In genomic region chr3:157154902-157155301, GRCm38 (mm10) we compare ENCODE assay signal across 19 mouse cellular contexts.
A peak's percentile ranks its signal among the peaks of the same experiment; 100 is the strongest.
DNase-seq lines count a peak whose midpoint lies in the region; ATAC-seq and TF ChIP-seq lines count a peak whose summit lies in the region.
"Had no signal": no experiment of that assay in that cellular context is flagged by ENCODE, and none has a peak within 500 bp of the region (broad histone marks: within the 10 kb centered on the region; RNA-seq: fewer than 3 reads in every experiment).

No protein-coding gene starts in this region.

- no peak overlapping the region for H3K9ac ChIP-seq in forebrain, postnatal 0 days
- no peak overlapping the region for H3K9ac ChIP-seq in midbrain, embryonic 13.5 days (replicated peaks)
- H3K9ac ChIP-seq in midbrain, embryonic 11.5 days (ENCODE audit: low read length): no peak overlapping the region
- H3K9ac ChIP-seq in midbrain, embryonic 15.5 days: no peak overlapping the region
- H3K9ac ChIP-seq: embryonic facial prominence, embryonic 13.5 days; forebrain, embryonic 15.5 days; heart, embryonic 15.5 days; intestine, embryonic 15.5 days had no signal

- 74% methylated on average over 3 of the region's 3 CpGs for WGBS in forebrain, postnatal 0 days
- WGBS in forebrain, embryonic 10.5 days: 95% methylated on average over 3 of the region's 3 CpGs
- WGBS in midbrain, embryonic 13.5 days: 74% methylated on average over 3 of the region's 3 CpGs
- WGBS in midbrain, embryonic 11.5 days: 88% methylated on average over 3 of the region's 3 CpGs
- WGBS in midbrain, embryonic 15.5 days: 65% methylated on average over 3 of the region's 3 CpGs

- H3K4me1 ChIP-seq in forebrain, postnatal 0 days (ENCODE audit: insufficient read depth): no peaks in the 10 kb centered on the region
- no peaks in the 10 kb centered on the region for H3K4me1 ChIP-seq in forebrain, embryonic 10.5 days
- no peaks in the 10 kb centered on the region for H3K4me1 ChIP-seq in midbrain, embryonic 13.5 days (replicated peaks)
- H3K4me1 ChIP-seq in midbrain, embryonic 11.5 days (ENCODE audit: control insufficient read depth, insufficient read depth, low read length): no peaks in the 10 kb centered on the region
- 0 out of 2 replicates have a peak, but pooled peaks cover 6% of the 10 kb centered on the region for H3K4me1 ChIP-seq in midbrain, embryonic 15.5 days
- H3K4me1 ChIP-seq: embryonic facial prominence, embryonic 13.5 days; forebrain, embryonic 15.5 days; heart, embryonic 15.5 days; intestine, embryonic 15.5 days had no signal

- no peak for TF ChIP-seq CTCF in forebrain, postnatal 0 days (IDR thresholded peaks at IDR 0.05; ENCODE audit: low read depth)

- no peaks in the 10 kb centered on the region for H3K9me3 ChIP-seq in forebrain, postnatal 0 days (ENCODE audit: low read length)
- H3K9me3 ChIP-seq in forebrain, embryonic 10.5 days: no peaks in the 10 kb centered on the region
- H3K9me3 ChIP-seq in midbrain, embryonic 13.5 days: no peaks in the 10 kb centered on the region
- no peaks in the 10 kb centered on the region for H3K9me3 ChIP-seq in midbrain, embryonic 11.5 days (ENCODE audit: control insufficient read depth, low read length)
- H3K9me3 ChIP-seq in midbrain, embryonic 15.5 days: no peaks in the 10 kb centered on the region
- H3K9me3 ChIP-seq: embryonic facial prominence, embryonic 13.5 days; forebrain, embryonic 15.5 days; heart, embryonic 15.5 days; intestine, embryonic 15.5 days had no signal

- no peaks in the 10 kb centered on the region for H3K27me3 ChIP-seq in forebrain, postnatal 0 days (ENCODE audit: insufficient read depth, low read length)
- H3K27me3 ChIP-seq in forebrain, embryonic 10.5 days (ENCODE audit: poor library complexity, severe bottlenecking): no peaks in the 10 kb centered on the region
- H3K27me3 ChIP-seq in midbrain, embryonic 13.5 days: no peaks in the 10 kb centered on the region
- H3K27me3 ChIP-seq in midbrain, embryonic 11.5 days (ENCODE audit: control insufficient read depth, insufficient read depth, low read length): no peaks in the 10 kb centered on the region
- no peaks in the 10 kb centered on the region for H3K27me3 ChIP-seq in midbrain, embryonic 15.5 days (replicated peaks)
- H3K27me3 ChIP-seq: embryonic facial prominence, embryonic 13.5 days; forebrain, embryonic 15.5 days; heart, embryonic 15.5 days; intestine, embryonic 15.5 days had no signal

- H3K36me3 ChIP-seq in forebrain, postnatal 0 days (ENCODE audit: insufficient read depth): no peaks in the 10 kb centered on the region
- no peaks in the 10 kb centered on the region for H3K36me3 ChIP-seq in forebrain, embryonic 10.5 days (replicated peaks)
- H3K36me3 ChIP-seq in midbrain, embryonic 13.5 days: no peaks in the 10 kb centered on the region
- no peaks in the 10 kb centered on the region for H3K36me3 ChIP-seq in midbrain, embryonic 11.5 days (ENCODE audit: control insufficient read depth, insufficient read depth, low read length)
- H3K36me3 ChIP-seq in midbrain, embryonic 15.5 days (replicated peaks): no peaks in the 10 kb centered on the region
- H3K36me3 ChIP-seq: embryonic facial prominence, embryonic 13.5 days; forebrain, embryonic 15.5 days; heart, embryonic 15.5 days; intestine, embryonic 15.5 days had no signal

- ATAC-seq in forebrain, postnatal 0 days: peak; percentile 78; the same call in 1 of the 2 replicates
- peak; percentile 58; the same call in 1 of the 2 replicates for ATAC-seq in midbrain, embryonic 13.5 days
- no peak for ATAC-seq in midbrain, embryonic 11.5 days (ENCODE audit: low FRiP score)
- peak; percentile 62; the same call in 1 of the 2 replicates for ATAC-seq in midbrain, embryonic 15.5 days (replicated peaks)
- ATAC-seq in megakaryocyte-erythroid progenitor cell, adult 5-6 weeks (replicated peaks; ENCODE audit: low FRiP score, low TSS enrichment, poor library complexity, severe bottlenecking): no peak
- ATAC-seq: forebrain, embryonic 15.5 days; intestine, embryonic 15.5 days had no signal

- H3K4me3 ChIP-seq in forebrain, postnatal 0 days (ENCODE audit: low read depth, low read length): no peak overlapping the region
- no peak overlapping the region for H3K4me3 ChIP-seq in forebrain, embryonic 10.5 days
- no peak overlapping the region for H3K4me3 ChIP-seq in midbrain, embryonic 13.5 days (replicated peaks)
- no peak overlapping the region for H3K4me3 ChIP-seq in midbrain, embryonic 11.5 days (ENCODE audit: low read depth, low read length)
- H3K4me3 ChIP-seq in midbrain, embryonic 15.5 days: no peak overlapping the region
- H3K4me3 ChIP-seq: embryonic facial prominence, embryonic 13.5 days; forebrain, embryonic 15.5 days; heart, adult 2 months; heart, embryonic 15.5 days; intestine, embryonic 15.5 days had no signal

- no peak overlapping the region for H3K27ac ChIP-seq in forebrain, postnatal 0 days (ENCODE audit: low read depth, low read length)
- H3K27ac ChIP-seq in forebrain, embryonic 10.5 days: no peak overlapping the region
- no peak overlapping the region for H3K27ac ChIP-seq in midbrain, embryonic 13.5 days
- no peak overlapping the region for H3K27ac ChIP-seq in midbrain, embryonic 11.5 days (ENCODE audit: low read depth, low read length)
- 0 out of 2 replicates have a peak overlapping the region, but pooled peaks have one; percentile 47 for H3K27ac ChIP-seq in midbrain, embryonic 15.5 days
- H3K27ac ChIP-seq: embryonic facial prominence, embryonic 13.5 days; forebrain, embryonic 15.5 days; heart, adult 2 months; heart, embryonic 15.5 days; intestine, embryonic 15.5 days had no signal

- H3K4me2 ChIP-seq in forebrain, postnatal 0 days (ENCODE audit: low read depth): no peak overlapping the region
- no peak overlapping the region for H3K4me2 ChIP-seq in midbrain, embryonic 13.5 days (replicated peaks)
- H3K4me2 ChIP-seq in midbrain, embryonic 11.5 days: no peak overlapping the region
- H3K4me2 ChIP-seq in midbrain, embryonic 15.5 days: no peak overlapping the region
- H3K4me2 ChIP-seq: embryonic facial prominence, embryonic 13.5 days; forebrain, embryonic 15.5 days; heart, embryonic 11.5 days; heart, embryonic 15.5 days; intestine, embryonic 15.5 days had no signal

- no peak for DNase-seq in forebrain, postnatal 0 days
- DNase-seq in forebrain, embryonic 10.5 days (ENCODE audit: extremely low spot score, low spot score): no peak
- no peak for DNase-seq in midbrain, embryonic 11.5 days (ENCODE audit: low spot score, missing footprints)
- DNase-seq in lung, adult 18-20 months: no peak
- DNase-seq: adrenal gland, postnatal 10 days; cerebellum, adult 11-12 months; cerebellum, adult 9-10 months; cerebellum, postnatal 25 days; gastrocnemius, postnatal 14 days; heart, adult 2 months; heart, postnatal 14 days had no signal

Comparison
In these comparisons a context has a peak if more than half of its experiments do, and no peak if none do; other contexts are left out.
1. ATAC-seq: peak in forebrain, postnatal 0 days (single experiment), midbrain, embryonic 13.5 days (single experiment) and midbrain, embryonic 15.5 days (single experiment); none in midbrain, embryonic 11.5 days (single experiment) and megakaryocyte-erythroid progenitor cell, adult 5-6 weeks (single experiment).